Mouse (Mus musculus): ENCODE results near the gene D230025D16Rik. TPM values are rescaled to one million over a fixed set of nuclear protein-coding genes. Genes with fewer than 3 reads are reported as not detected.

The D230025D16Rik gene
- polyA plus RNA-seq, 1 experiment from 2014 or later = 35.4 TPM

DNA sequence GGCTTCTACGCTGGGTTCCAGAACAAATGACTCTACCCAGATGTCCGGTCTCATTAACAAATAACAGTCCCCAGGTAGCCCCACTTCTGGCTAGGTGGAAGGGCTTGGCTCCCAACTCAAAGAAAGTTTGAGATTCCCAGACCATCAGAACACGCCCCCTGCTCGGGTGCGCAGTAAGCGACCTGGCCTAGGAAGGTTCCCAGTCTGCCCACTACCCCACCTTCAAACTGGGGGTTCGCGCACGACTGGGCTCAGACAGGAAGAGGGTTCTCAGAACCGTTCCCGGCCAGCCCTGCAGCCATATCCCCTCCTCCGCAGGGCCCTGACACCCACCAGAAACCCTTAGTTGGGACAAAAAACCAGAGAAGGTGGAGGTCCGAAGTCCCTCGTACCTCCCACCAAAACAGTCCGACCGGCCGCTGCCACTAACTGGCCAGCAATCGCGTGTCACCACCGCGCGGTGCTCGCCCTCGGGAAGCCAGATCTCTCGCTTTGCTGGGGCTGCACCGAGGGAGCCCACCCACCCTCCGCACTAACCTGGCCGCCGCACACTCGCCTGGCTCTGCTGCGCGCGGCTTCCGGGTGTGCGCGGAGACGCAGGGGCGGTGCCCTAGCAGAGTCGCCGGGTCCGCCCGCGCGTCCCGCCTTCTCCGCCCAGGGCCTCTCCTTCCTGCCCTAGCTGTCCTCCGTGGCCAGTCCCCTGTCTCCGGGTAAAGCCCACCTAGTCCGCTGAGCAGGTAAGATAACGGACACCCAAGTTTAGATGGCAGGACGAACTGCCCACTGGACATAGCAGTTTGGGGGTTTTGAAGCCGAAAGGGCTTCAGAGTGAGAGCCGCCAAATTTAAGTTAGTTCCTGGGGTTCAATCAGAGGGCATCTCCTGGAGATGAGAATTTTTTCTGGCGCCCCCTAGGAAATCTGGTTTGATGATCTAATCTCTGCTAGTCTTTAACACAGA is 39.4 kb downstream of the D230025D16Rik start, which contains the start of the genes Tradd and Fbxl8:
TSS of gene Tradd (minus strand) at position 586 of the 959 bp plus-strand sequence.
TSS of gene Fbxl8 (plus strand) at position 625 of the 959 bp plus-strand sequence.
- H3K36me3 ChIP-seq (ENCODE audit: insufficient read depth) = no peaks in the 10 kb centered on the region
- WGBS = under 1% methylated on average over 54 of the region's 54 CpGs
- H3K27me3 ChIP-seq (ENCODE audit: insufficient read depth, low read length) = peaks cover 51% of the 10 kb centered on the region
- H3K9me3 ChIP-seq (ENCODE audit: low read depth, low read length) = no peaks in the 10 kb centered on the region
- TF ChIP-seq CTCF (IDR thresholded peaks at IDR 0.05; ENCODE audit: low read depth) = peak; percentile 29; the same call in 1 of the 2 replicates
- DNase-seq = peak; percentile 83
- H3K4me3 ChIP-seq (ENCODE audit: low read depth, low read length) = peak within 1 kb of the TSS; percentile 71
- H3K9ac ChIP-seq = peak within 1 kb of the TSS; percentile 64
- no peak within 1 kb of the TSS for H3K27ac ChIP-seq (ENCODE audit: low read depth)
- peak within 1 kb of the TSS; percentile 73 for H3K4me2 ChIP-seq
- ATAC-seq (ENCODE audit: insufficient read depth) = peak; percentile 64; the same call in 1 of the 2 replicates
- H3K4me1 ChIP-seq (ENCODE audit: insufficient read depth) = peaks cover 19% of the 10 kb centered on the region

DNA sequence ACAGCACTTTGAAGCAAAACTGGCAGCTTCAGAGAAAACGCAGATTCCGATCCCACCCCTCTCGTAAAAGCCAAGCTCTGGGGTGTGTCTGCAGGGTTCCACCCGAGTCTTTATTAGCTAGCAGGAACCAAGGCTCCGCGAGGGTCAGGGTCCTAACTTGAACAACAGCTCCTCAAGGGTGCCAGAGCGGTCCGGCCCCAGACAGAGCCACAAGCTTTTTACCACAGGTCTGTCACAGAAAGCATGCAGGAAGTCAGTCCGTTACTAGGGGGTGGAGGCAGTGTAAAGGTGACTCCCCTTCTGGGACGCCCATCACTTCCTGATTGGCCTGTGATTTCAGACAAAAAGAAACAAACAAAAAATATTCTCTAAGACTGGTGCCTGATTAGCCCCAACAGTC is 40.2 kb downstream of the D230025D16Rik start:
- Histone ChIP-seq H3K4me3 (ENCODE audit: low read depth, low read length) (peak overlapping the region; percentile 71), H3K4me1 (ENCODE audit: insufficient read depth) (peaks cover 22% of the 10 kb centered on the region), H3K9me3 (ENCODE audit: low read depth, low read length) (no peaks in the 10 kb centered on the region), H3K27ac (ENCODE audit: low read depth) (no peak overlapping the region), H3K4me2 (peak overlapping the region; percentile 73), H3K9ac (peak overlapping the region; percentile 64), H3K36me3 (ENCODE audit: insufficient read depth) (no peaks in the 10 kb centered on the region), H3K27me3 (ENCODE audit: insufficient read depth, low read length) (peaks cover 52% of the 10 kb centered on the region)
- ATAC-seq (ENCODE audit: insufficient read depth) (no peak), DNase-seq (no peak)
- WGBS = 13% methylated on average over 10 of the region's 10 CpGs
- TF ChIP-seq CTCF (IDR thresholded peaks at IDR 0.05; ENCODE audit: low read depth) = no peak

DNA sequence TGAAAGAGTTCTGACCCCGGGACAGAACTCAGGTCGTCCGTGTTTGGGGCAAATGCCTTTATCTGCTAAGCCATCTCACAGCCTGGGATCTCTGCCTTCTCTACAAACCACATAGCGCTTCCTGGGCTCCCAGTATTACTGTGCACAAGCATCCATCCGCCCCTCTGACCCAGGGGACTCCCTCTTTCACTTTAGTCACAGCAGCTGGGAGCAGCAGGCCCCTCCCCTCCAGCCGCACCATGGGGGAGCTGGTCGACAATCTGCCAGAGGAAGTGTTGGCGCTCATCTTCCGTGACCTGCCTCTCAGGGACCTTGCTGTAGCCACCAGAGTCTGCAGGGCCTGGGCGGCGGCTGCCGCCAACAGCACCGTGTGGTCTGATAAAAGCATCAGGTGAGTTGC is 41.8 kb downstream of the D230025D16Rik start:
- H3K36me3 ChIP-seq (ENCODE audit: insufficient read depth) = no peaks in the 10 kb centered on the region
- peaks cover 60% of the 10 kb centered on the region for H3K27me3 ChIP-seq (ENCODE audit: insufficient read depth, low read length)
- no peak overlapping the region for H3K4me2 ChIP-seq
- DNase-seq (no peak), ATAC-seq (ENCODE audit: insufficient read depth) (no peak)
- H3K27ac ChIP-seq (ENCODE audit: low read depth) = no peak overlapping the region
- H3K4me1 ChIP-seq (ENCODE audit: insufficient read depth) = peaks cover 30% of the 10 kb centered on the region
- TF ChIP-seq CTCF (IDR thresholded peaks at IDR 0.05; ENCODE audit: low read depth) = no peak
- H3K9me3 ChIP-seq (ENCODE audit: low read depth, low read length) = no peaks in the 10 kb centered on the region
- no peak overlapping the region for H3K4me3 ChIP-seq (ENCODE audit: low read depth, low read length)
- 21% methylated on average over 13 of the region's 13 CpGs for WGBS
- no peak overlapping the region for H3K9ac ChIP-seq

DNA sequence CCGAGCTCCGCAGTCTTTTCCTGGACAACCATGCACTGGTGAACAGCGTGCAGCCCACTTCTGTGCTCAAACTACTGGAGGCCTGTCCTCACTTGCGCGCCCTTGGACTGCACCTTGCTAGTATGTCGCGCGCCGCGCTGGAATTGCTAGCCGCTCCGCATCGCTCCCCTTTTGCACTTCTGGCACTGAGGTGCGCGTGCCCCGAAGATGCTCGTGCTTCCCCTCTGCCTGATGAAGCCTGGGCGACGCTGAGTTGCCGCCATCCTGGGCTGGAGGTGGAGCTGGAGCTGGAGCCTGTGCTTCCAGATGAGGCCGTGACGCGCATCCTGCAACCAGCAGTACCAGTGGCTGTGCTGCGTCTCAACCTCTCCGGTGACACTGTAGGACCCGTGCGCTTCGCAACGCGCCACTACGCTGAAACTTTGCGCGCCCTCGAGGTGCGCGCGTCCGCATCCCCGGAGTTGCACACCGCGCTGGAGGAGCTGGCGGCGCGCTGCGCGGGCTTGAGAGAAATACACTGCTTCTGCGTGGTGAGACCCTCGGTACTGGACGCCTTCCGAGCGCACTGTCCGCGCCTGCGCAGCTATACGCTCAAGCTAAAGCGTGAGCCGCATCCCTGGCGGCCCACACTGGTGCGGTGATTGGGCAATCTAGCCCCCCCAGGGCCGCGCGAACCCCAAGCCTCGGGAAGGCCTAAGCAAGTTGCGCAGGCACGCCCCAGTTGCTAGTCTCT is 43.6 kb downstream of the D230025D16Rik start:
- no peaks in the 10 kb centered on the region for H3K9me3 ChIP-seq (ENCODE audit: low read depth, low read length)
- TF ChIP-seq CTCF (IDR thresholded peaks at IDR 0.05; ENCODE audit: low read depth) = no peak
- peaks cover 70% of the 10 kb centered on the region for H3K27me3 ChIP-seq (ENCODE audit: insufficient read depth, low read length)
- no peaks in the 10 kb centered on the region for H3K36me3 ChIP-seq (ENCODE audit: insufficient read depth)
- H3K4me2 ChIP-seq = peak overlapping the region; percentile 89
- DNase-seq = peak; percentile 85
- H3K4me1 ChIP-seq (ENCODE audit: insufficient read depth) = peaks cover 30% of the 10 kb centered on the region
- ATAC-seq (ENCODE audit: insufficient read depth) = peak; percentile 62
- peak overlapping the region; percentile 44 for H3K4me3 ChIP-seq (ENCODE audit: low read depth, low read length)
- H3K9ac ChIP-seq = peak overlapping the region; percentile 26; the same call in 1 of the 2 replicates
- H3K27ac ChIP-seq (ENCODE audit: low read depth) = no peak overlapping the region
- WGBS = under 1% methylated on average over 65 of the region's 65 CpGs

DNA sequence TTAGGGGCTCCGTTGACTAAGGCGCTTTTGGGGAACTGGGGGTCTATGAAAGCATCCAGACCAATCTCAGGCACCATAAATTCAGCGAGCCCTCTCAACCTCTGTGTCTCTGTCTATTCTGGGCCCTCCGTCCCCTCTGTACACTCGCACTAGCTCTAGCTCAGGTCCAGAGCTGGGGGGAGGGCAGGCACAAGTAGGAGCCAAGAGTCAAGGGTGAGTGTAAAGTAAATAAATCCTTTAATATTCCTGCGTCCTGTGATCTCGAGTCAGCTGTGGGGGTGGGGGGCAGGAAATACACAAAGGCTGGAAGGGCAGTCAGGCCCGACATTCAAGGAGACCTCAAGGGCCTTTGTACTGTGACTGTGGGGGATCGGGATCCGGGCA is 44.1 kb downstream of the D230025D16Rik start:
- peaks cover 30% of the 10 kb centered on the region for H3K4me1 ChIP-seq (ENCODE audit: insufficient read depth)
- no peak for TF ChIP-seq CTCF (IDR thresholded peaks at IDR 0.05; ENCODE audit: low read depth)
- peaks cover 72% of the 10 kb centered on the region for H3K27me3 ChIP-seq (ENCODE audit: insufficient read depth, low read length)
- no peak overlapping the region for H3K27ac ChIP-seq (ENCODE audit: low read depth)
- 1% methylated on average over 10 of the region's 10 CpGs for WGBS
- H3K36me3 ChIP-seq (ENCODE audit: insufficient read depth) = no peaks in the 10 kb centered on the region
- H3K9me3 ChIP-seq (ENCODE audit: low read depth, low read length) = no peaks in the 10 kb centered on the region
- peak overlapping the region; percentile 44 for H3K4me3 ChIP-seq (ENCODE audit: low read depth, low read length)
- H3K4me2 ChIP-seq = peak overlapping the region; percentile 89
- ATAC-seq (ENCODE audit: insufficient read depth) = no peak; the same call in 1 of the 2 replicates
- peak overlapping the region; percentile 40 for H3K9ac ChIP-seq
- DNase-seq = no peak

DNA sequence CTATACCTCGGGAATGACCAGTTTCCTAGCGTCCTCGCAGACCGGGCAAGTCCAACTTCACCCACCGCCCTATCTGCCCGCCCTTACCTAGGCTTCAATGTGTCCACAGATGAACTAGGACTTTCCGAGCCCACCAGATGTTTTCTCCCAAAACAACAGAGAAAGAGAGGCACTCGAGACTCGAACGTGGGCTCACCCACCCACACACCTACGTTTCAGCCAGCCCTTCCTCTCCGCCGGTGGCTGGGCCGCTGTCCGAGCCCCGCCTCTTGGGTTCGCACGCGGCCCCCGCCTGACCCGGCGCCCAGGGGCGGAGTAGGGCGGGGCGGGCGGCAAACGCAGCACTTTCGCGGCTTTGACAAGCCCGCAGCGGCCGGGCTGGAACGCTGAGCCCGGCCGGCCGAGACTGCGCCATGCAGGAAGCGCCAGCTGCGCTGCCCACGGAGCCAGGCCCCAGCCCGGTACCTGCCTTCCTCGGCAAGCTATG is 44.6 kb downstream of the D230025D16Rik start, which contains the start of gene Hsf4:
TSS of gene Hsf4 (plus strand) at position 341 of the 487 bp plus-strand sequence.
- ATAC-seq (ENCODE audit: insufficient read depth) (peak; percentile 29), DNase-seq (peak; percentile 65)

More for the DNA sequence above, 44.6 kb downstream of the D230025D16Rik start, which contains the start of gene Hsf4:
- H3K27me3 ChIP-seq (ENCODE audit: insufficient read depth, low read length) = peaks cover 76% of the 10 kb centered on the region
- no peaks in the 10 kb centered on the region for H3K36me3 ChIP-seq (ENCODE audit: insufficient read depth)
- H3K9me3 ChIP-seq (ENCODE audit: low read depth, low read length) = no peaks in the 10 kb centered on the region
- H3K4me2 ChIP-seq = peak within 1 kb of the TSS; percentile 89
- peak within 1 kb of the TSS; percentile 44 for H3K4me3 ChIP-seq (ENCODE audit: low read depth, low read length)
- peaks cover 30% of the 10 kb centered on the region for H3K4me1 ChIP-seq (ENCODE audit: insufficient read depth)
- TF ChIP-seq CTCF (IDR thresholded peaks at IDR 0.05; ENCODE audit: low read depth) = no peak
- peak within 1 kb of the TSS; percentile 40 for H3K9ac ChIP-seq
- under 1% methylated on average over 42 of the region's 42 CpGs for WGBS
- no peak within 1 kb of the TSS for H3K27ac ChIP-seq (ENCODE audit: low read depth)
